1 mouse cellular context compared by ENCODE assay signal in the genomic region with DNA sequence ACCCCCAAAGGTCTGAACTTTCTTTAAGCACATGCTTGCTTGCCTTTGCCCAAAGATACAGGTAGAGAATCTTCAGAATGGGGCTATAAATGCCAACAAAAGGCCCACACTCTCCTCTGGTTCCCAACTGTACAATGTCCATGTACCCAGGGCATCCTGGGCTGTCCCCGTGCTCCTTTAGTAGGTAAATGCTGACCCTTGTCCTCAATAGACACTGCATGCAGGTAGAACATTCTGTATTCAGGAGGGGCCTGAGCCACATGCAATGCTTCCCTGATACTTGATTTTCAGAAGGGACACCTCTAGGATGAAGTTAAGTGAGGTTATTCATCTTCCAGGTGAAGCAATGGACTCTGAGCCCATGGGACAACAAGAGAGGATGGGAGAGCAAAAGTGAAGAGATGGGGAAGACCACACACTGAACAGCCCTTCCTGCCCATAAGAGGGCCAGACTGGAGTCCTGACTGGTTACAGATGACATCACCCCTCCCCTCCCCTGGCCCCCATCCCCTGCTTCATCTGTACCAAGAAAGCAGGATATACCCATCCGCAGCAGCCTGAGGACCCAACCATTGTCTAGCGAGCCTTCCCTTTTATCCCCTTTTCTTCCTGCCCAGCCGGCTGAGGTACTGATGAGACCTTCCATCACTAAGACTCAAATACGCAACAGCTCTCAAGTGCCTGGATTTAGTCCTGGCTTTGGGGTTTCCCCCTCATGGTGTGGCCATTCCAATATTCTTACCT.
TF ChIP-seq lines count a peak whose summit lies in the region.

No protein-coding gene starts in this region.

TF ChIP-seq in ES-E14, 5 proteins besides CTCF, POLR2A, EP300 and RAD21 (continued from another document):
- TF ChIP-seq MAFK (IDR thresholded peaks at IDR 0.05; ENCODE audit: insufficient read depth, low read depth, low read length) (no peak), HCFC1 (IDR thresholded peaks at IDR 0.05; ENCODE audit: borderline replicate concordance, insufficient read depth, low read length) (no peak), ZC3H11A (IDR thresholded peaks at IDR 0.05; ENCODE audit: borderline replicate concordance, low read depth, low read length) (no peak), ZNF384 (IDR thresholded peaks at IDR 0.05; ENCODE audit: low read depth, low read length) (no peak)
